Mouse (Mus musculus): ENCODE measurements around the gene Man1a. TPM values are rescaled to one million over a fixed set of nuclear protein-coding genes. Genes with fewer than 3 reads are reported as not detected.
A peak's percentile ranks its signal among the peaks of the same experiment; 100 is the strongest.

Gene Man1a
- total and polyA plus RNA-seq, 2 experiments, result 45.4 to 161 TPM

GRCm38 (mm10) chr10:54070496-54070895 is 5.9 kb downstream of the Man1a start:
- H3K4me3 ChIP-seq (ENCODE audit: insufficient read depth, low read depth, low read length), result no peak overlapping the region

GRCm38 (mm10) chr10:54069412-54069811 is 7.0 kb downstream of the Man1a start:
- Histone ChIP-seq H3K9ac (ENCODE audit: low read depth, low read length) (no peak overlapping the region), H3K4me1 (ENCODE audit: control insufficient read depth, insufficient read depth, low read length) (peaks cover 5% of the 10 kb centered on the region), H3K27me3 (ENCODE audit: control insufficient read depth, insufficient read depth, low read length) (no peaks in the 10 kb centered on the region), H3K36me3 (ENCODE audit: control insufficient read depth, insufficient read depth, low read length) (peaks cover 9% of the 10 kb centered on the region), H3K4me3 (ENCODE audit: insufficient read depth, low read depth, low read length) (no peak overlapping the region), H3K79me2 (ENCODE audit: control insufficient read depth, insufficient read depth, low read length) (peaks cover 32% of the 10 kb centered on the region), H3K27ac (replicated peaks; ENCODE audit: insufficient read depth, low read depth, low read length) (no peak overlapping the region)
- TF ChIP-seq CTCF (IDR thresholded peaks at IDR 0.05; ENCODE audit: low read depth, low read length) (no peak), POLR2A (IDR thresholded peaks at IDR 0.05; ENCODE audit: extremely low read depth, insufficient read depth, low read length) (no peak)
- WGBS, result 96% methylated on average over 5 of the region's 5 CpGs
- DNase-seq (ENCODE audit: extremely low read depth, low read depth, low spot score), result no peak

More at GRCm38 (mm10) chr10:54070496-54070895, 5.9 kb downstream of the Man1a start:
- TF ChIP-seq CTCF (IDR thresholded peaks at IDR 0.05; ENCODE audit: low read depth, low read length), result no peak
- TF ChIP-seq POLR2A (IDR thresholded peaks at IDR 0.05; ENCODE audit: extremely low read depth, insufficient read depth, low read length), result no peak
- peak overlapping the region; percentile 87 for H3K27ac ChIP-seq (replicated peaks; ENCODE audit: insufficient read depth, low read depth, low read length)
- H3K36me3 ChIP-seq (ENCODE audit: control insufficient read depth, insufficient read depth, low read length), result peaks cover 7% of the 10 kb centered on the region
- H3K27me3 ChIP-seq (ENCODE audit: control insufficient read depth, insufficient read depth, low read length), result no peaks in the 10 kb centered on the region
- H3K9ac ChIP-seq (ENCODE audit: low read depth, low read length), result peak overlapping the region; percentile 51
- H3K79me2 ChIP-seq (ENCODE audit: control insufficient read depth, insufficient read depth, low read length), result peaks cover 42% of the 10 kb centered on the region
- WGBS, result 54% methylated on average over 5 of the region's 5 CpGs
- peak; percentile 61 for DNase-seq (ENCODE audit: extremely low read depth, low read depth, low spot score)
- peaks cover 5% of the 10 kb centered on the region for H3K4me1 ChIP-seq (ENCODE audit: control insufficient read depth, insufficient read depth, low read length)

- H3K4me3 ChIP-seq (ENCODE audit: insufficient read depth, low read depth, low read length), result no peak overlapping the region
- no peak overlapping the region for H3K27ac ChIP-seq (replicated peaks; ENCODE audit: insufficient read depth, low read depth, low read length)
- DNase-seq (ENCODE audit: extremely low read depth, low read depth, low spot score), result no peak
- H3K4me1 ChIP-seq (ENCODE audit: control insufficient read depth, insufficient read depth, low read length), result peaks cover 7% of the 10 kb centered on the region
- H3K9ac ChIP-seq (ENCODE audit: low read depth, low read length), result no peak overlapping the region
- no peaks in the 10 kb centered on the region for H3K27me3 ChIP-seq (ENCODE audit: control insufficient read depth, insufficient read depth, low read length)
- peaks cover 25% of the 10 kb centered on the region; the same call in 1 of the 2 replicates for H3K79me2 ChIP-seq (ENCODE audit: control insufficient read depth, insufficient read depth, low read length)
- no peak for TF ChIP-seq POLR2A (IDR thresholded peaks at IDR 0.05; ENCODE audit: extremely low read depth, insufficient read depth, low read length)
- TF ChIP-seq CTCF (IDR thresholded peaks at IDR 0.05; ENCODE audit: low read depth, low read length), result no peak
- H3K36me3 ChIP-seq (ENCODE audit: control insufficient read depth, insufficient read depth, low read length), result peaks cover 18% of the 10 kb centered on the region
Observed at GRCm38 (mm10) chr10:54066683-54067082, 9.7 kb downstream of the Man1a start.

- peaks cover 20% of the 10 kb centered on the region for H3K36me3 ChIP-seq (ENCODE audit: control insufficient read depth, insufficient read depth, low read length)
- TF ChIP-seq CTCF (IDR thresholded peaks at IDR 0.05; ENCODE audit: low read depth, low read length), result no peak
- no peak for TF ChIP-seq POLR2A (IDR thresholded peaks at IDR 0.05; ENCODE audit: extremely low read depth, insufficient read depth, low read length)
- H3K4me1 ChIP-seq (ENCODE audit: control insufficient read depth, insufficient read depth, low read length), result peaks cover 17% of the 10 kb centered on the region
- no peak overlapping the region for H3K27ac ChIP-seq (replicated peaks; ENCODE audit: insufficient read depth, low read depth, low read length)
- H3K9ac ChIP-seq (ENCODE audit: low read depth, low read length), result no peak overlapping the region
- no peaks in the 10 kb centered on the region for H3K27me3 ChIP-seq (ENCODE audit: control insufficient read depth, insufficient read depth, low read length)
- H3K4me3 ChIP-seq (ENCODE audit: insufficient read depth, low read depth, low read length), result no peak overlapping the region
- no peak for DNase-seq (ENCODE audit: extremely low read depth, low read depth, low spot score)
- peaks cover 28% of the 10 kb centered on the region; the same call in 1 of the 2 replicates for H3K79me2 ChIP-seq (ENCODE audit: control insufficient read depth, insufficient read depth, low read length)
- 81% methylated on average over 8 of the region's 8 CpGs for WGBS
Observed at GRCm38 (mm10) chr10:54063551-54064260, 12.7 kb downstream of the Man1a start.

- 94% methylated on average over 11 of the region's 11 CpGs for WGBS
- no peak for TF ChIP-seq POLR2A (IDR thresholded peaks at IDR 0.05; ENCODE audit: extremely low read depth, insufficient read depth, low read length)
- no peak for TF ChIP-seq CTCF (IDR thresholded peaks at IDR 0.05; ENCODE audit: low read depth, low read length)
- H3K27me3 ChIP-seq (ENCODE audit: control insufficient read depth, insufficient read depth, low read length), result no peaks in the 10 kb centered on the region
- H3K4me1 ChIP-seq (ENCODE audit: control insufficient read depth, insufficient read depth, low read length), result peaks cover 19% of the 10 kb centered on the region
- no peak overlapping the region for H3K4me3 ChIP-seq (ENCODE audit: insufficient read depth, low read depth, low read length)
- peaks cover 28% of the 10 kb centered on the region; the same call in 1 of the 2 replicates for H3K79me2 ChIP-seq (ENCODE audit: control insufficient read depth, insufficient read depth, low read length)
- H3K27ac ChIP-seq (replicated peaks; ENCODE audit: insufficient read depth, low read depth, low read length), result no peak overlapping the region
- H3K36me3 ChIP-seq (ENCODE audit: control insufficient read depth, insufficient read depth, low read length), result peaks cover 20% of the 10 kb centered on the region
- no peak overlapping the region for H3K9ac ChIP-seq (ENCODE audit: low read depth, low read length)
- no peak for DNase-seq (ENCODE audit: extremely low read depth, low read depth, low spot score)
Observed at GRCm38 (mm10) chr10:54062835-54063234, 13.6 kb downstream of the Man1a start.

- H3K9ac ChIP-seq (ENCODE audit: low read depth, low read length), result no peak overlapping the region; the same call in 1 of the 2 replicates
- DNase-seq (ENCODE audit: extremely low read depth, low read depth, low spot score), result peak; percentile 21
- H3K27ac ChIP-seq (replicated peaks; ENCODE audit: insufficient read depth, low read depth, low read length), result no peak overlapping the region
- WGBS, result 98% methylated on average over 4 of the region's 4 CpGs
- TF ChIP-seq CTCF (IDR thresholded peaks at IDR 0.05; ENCODE audit: low read depth, low read length) (no peak), POLR2A (IDR thresholded peaks at IDR 0.05; ENCODE audit: extremely low read depth, insufficient read depth, low read length) (no peak)
- H3K36me3 ChIP-seq (ENCODE audit: control insufficient read depth, insufficient read depth, low read length), result peaks cover 19% of the 10 kb centered on the region
- H3K4me1 ChIP-seq (ENCODE audit: control insufficient read depth, insufficient read depth, low read length), result peaks cover 16% of the 10 kb centered on the region
- no peak overlapping the region for H3K4me3 ChIP-seq (ENCODE audit: insufficient read depth, low read depth, low read length)
- H3K79me2 ChIP-seq (ENCODE audit: control insufficient read depth, insufficient read depth, low read length), result peaks cover 18% of the 10 kb centered on the region; the same call in 1 of the 2 replicates
- H3K27me3 ChIP-seq (ENCODE audit: control insufficient read depth, insufficient read depth, low read length), result no peaks in the 10 kb centered on the region
Observed at GRCm38 (mm10) chr10:54061159-54061558, 15.2 kb downstream of the Man1a start.
